In genomic region chr11:72203440-72203839, GRCm38 (mm10) we compare ENCODE assay signal across 20 mouse cellular contexts. TPM values are rescaled to one million over a fixed set of nuclear protein-coding genes. Genes with fewer than 3 reads are reported as not detected.
A peak's percentile ranks its signal among the peaks of the same experiment; 100 is the strongest.
DNase-seq lines count a peak whose midpoint lies in the region; ATAC-seq and TF ChIP-seq lines count a peak whose summit lies in the region.
"Had no signal": no experiment of that assay in that cellular context is flagged by ENCODE, and none has a peak within 500 bp of the region (broad histone marks: within the 10 kb centered on the region; RNA-seq: fewer than 3 reads in every experiment).

No protein-coding gene starts in this region.

- WGBS in midbrain, embryonic 10.5 days = 81% methylated on average over 1 of the region's 1 CpGs
- WGBS in midbrain, embryonic 13.5 days = 45% methylated on average over 1 of the region's 1 CpGs
- 80% methylated on average over 1 of the region's 1 CpGs for WGBS in heart, adult 2 months

- peaks cover 54% of the 10 kb centered on the region for H3K4me1 ChIP-seq in midbrain, embryonic 10.5 days
- H3K4me1 ChIP-seq in midbrain, embryonic 13.5 days (replicated peaks) = peaks cover 38% of the 10 kb centered on the region
- H3K4me1 ChIP-seq in heart, adult 2 months (ENCODE audit: control insufficient read depth, insufficient read depth, low read length) = peaks cover 7% of the 10 kb centered on the region

- no peak for ATAC-seq in midbrain, embryonic 13.5 days
- ATAC-seq: forebrain, embryonic 14.5 days; hindbrain, postnatal 0 days had no signal

- H3K9me3 ChIP-seq in midbrain, embryonic 10.5 days (replicated peaks) = no peaks in the 10 kb centered on the region
- H3K9me3 ChIP-seq in midbrain, embryonic 13.5 days = no peaks in the 10 kb centered on the region
- H3K9me3 ChIP-seq: embryonic facial prominence, embryonic 15.5 days; forebrain, embryonic 10.5 days; heart, embryonic 10.5 days; heart, embryonic 15.5 days; hindbrain, embryonic 13.5 days had no signal

- TF ChIP-seq CTCF in heart, adult 2 months (IDR thresholded peaks at IDR 0.05) = no peak

- H3K27ac ChIP-seq in midbrain, embryonic 10.5 days (replicated peaks) = 0 out of 2 replicates have a peak overlapping the region, but pooled peaks have one; percentile 17
- no peak overlapping the region for H3K27ac ChIP-seq in midbrain, embryonic 13.5 days
- H3K27ac ChIP-seq in heart, adult 2 months = no peak overlapping the region
- H3K27ac ChIP-seq: embryonic facial prominence, embryonic 15.5 days; forebrain, embryonic 10.5 days; gastrocnemius, adult 2 months; heart, embryonic 10.5 days; heart, embryonic 15.5 days; hindbrain, embryonic 13.5 days; hindbrain, postnatal 0 days had no signal

- no peaks in the 10 kb centered on the region for H3K27me3 ChIP-seq in midbrain, embryonic 10.5 days (ENCODE audit: low read depth, poor library complexity, severe bottlenecking)
- H3K27me3 ChIP-seq in midbrain, embryonic 13.5 days = no peaks in the 10 kb centered on the region
- H3K27me3 ChIP-seq in heart, adult 2 months (ENCODE audit: control insufficient read depth, insufficient read depth, low read length) = no peaks in the 10 kb centered on the region
- H3K27me3 ChIP-seq: embryonic facial prominence, embryonic 15.5 days; heart, embryonic 15.5 days; hindbrain, embryonic 13.5 days had no signal

- no peak for TF ChIP-seq EP300 in heart, adult 2 months (IDR thresholded peaks at IDR 0.05; ENCODE audit: insufficient read depth, low read depth, low read length)

- peaks cover 8% of the 10 kb centered on the region; the same call in 1 of the 2 replicates for H3K79me2 ChIP-seq in heart, adult 2 months (replicated peaks; ENCODE audit: control insufficient read depth, insufficient read depth, low read length)

- H3K4me2 ChIP-seq in midbrain, embryonic 13.5 days (replicated peaks) = no peak overlapping the region
- H3K4me2 ChIP-seq: embryonic facial prominence, embryonic 15.5 days; heart, embryonic 15.5 days; hindbrain, embryonic 13.5 days had no signal

- no peak overlapping the region for H3K4me3 ChIP-seq in midbrain, embryonic 10.5 days
- H3K4me3 ChIP-seq in midbrain, embryonic 13.5 days (replicated peaks) = no peak overlapping the region
- no peak overlapping the region for H3K4me3 ChIP-seq in heart, adult 2 months
- H3K4me3 ChIP-seq: embryonic facial prominence, embryonic 15.5 days; erythroblast, embryonic 14.5 days; forebrain, embryonic 10.5 days; gastrocnemius, adult 2 months; heart, embryonic 10.5 days; heart, embryonic 15.5 days; hindbrain, embryonic 13.5 days had no signal

- no peak for TF ChIP-seq POLR2A in heart, adult 2 months (IDR thresholded peaks at IDR 0.05; ENCODE audit: insufficient read depth, low read depth, low read length)

- H3K36me3 ChIP-seq in midbrain, embryonic 10.5 days = peaks cover 40% of the 10 kb centered on the region
- H3K36me3 ChIP-seq in midbrain, embryonic 13.5 days = peaks cover 19% of the 10 kb centered on the region
- H3K36me3 ChIP-seq in heart, adult 2 months (ENCODE audit: control insufficient read depth, insufficient read depth, low read length) = no peaks in the 10 kb centered on the region

- intact Hi-C loops in heart, adult 2 months (cut with DNase I) = no loop called here

- peak; percentile 78 to 82 for DNase-seq in cerebellum, postnatal 10 days
- no peak for DNase-seq in cerebellum, adult 9-10 months
- DNase-seq in midbrain, embryonic 10.5 days (ENCODE audit: low spot score) = no peak
- DNase-seq in cerebellum, postnatal 25 days = peak; percentile 52 to 65
- DNase-seq in heart, adult 2 months = no peak
- DNase-seq: adrenal gland, adult 2 months; embryo, embryonic 11 days; gastrocnemius, adult 2 months; gastrocnemius, postnatal 25 days; heart, postnatal 14 days; kidney, adult 11 months had no signal

- no peak overlapping the region for H3K9ac ChIP-seq in midbrain, embryonic 13.5 days (replicated peaks)
- H3K9ac ChIP-seq in heart, adult 2 months (ENCODE audit: low read depth, low read length) = no peak overlapping the region
- H3K9ac ChIP-seq: embryonic facial prominence, embryonic 15.5 days; heart, embryonic 15.5 days had no signal

RNA-seq across cellular contexts. Expression of gene Gm43951, which starts 3.2 kb away (rescaled TPM):
- 0.28 and 0.61 TPM in 2 replicates for polyA plus RNA-seq in midbrain, embryonic 10.5 days (2016; fragmentation: Nextera tagmentation; extraction: Ambion mirVana)
- polyA plus RNA-seq in midbrain, embryonic 13.5 days (2015; fragmentation: Nextera tagmentation; extraction: Ambion mirVana) = 1.6 and 1.9 TPM in 2 replicates
- under 1 TPM; 0.13 to 0.25 TPM for total RNA-seq in heart, adult 2 months (2021)
- polyA plus RNA-seq in heart, adult 2 months (2012; rRNA removed) = 0.14 and 0.18 TPM in 2 replicates

RNA-seq across cellular contexts. Expression of gene 4933427D14Rik, which starts 3.8 kb away (rescaled TPM):
- 19.0 and 20.2 TPM in 2 replicates for polyA plus RNA-seq in midbrain, embryonic 10.5 days (2016; fragmentation: Nextera tagmentation; extraction: Ambion mirVana)
- polyA plus RNA-seq in midbrain, embryonic 13.5 days (2015; fragmentation: Nextera tagmentation; extraction: Ambion mirVana) = 27.9 and 31.0 TPM in 2 replicates
- 1 to 10 TPM; 2.0 to 2.3 TPM for total RNA-seq in heart, adult 2 months (2021)
- polyA plus RNA-seq in heart, adult 2 months (2012; rRNA removed) = 2.0 and 2.8 TPM in 2 replicates

RNA-seq across cellular contexts. Expression of gene Txndc17, which starts 3.9 kb away (rescaled TPM):
- polyA plus RNA-seq in midbrain, embryonic 10.5 days (2016; fragmentation: Nextera tagmentation; extraction: Ambion mirVana) = 166 and 185 TPM in 2 replicates
- polyA plus RNA-seq in midbrain, embryonic 13.5 days (2015; fragmentation: Nextera tagmentation; extraction: Ambion mirVana) = 152 and 160 TPM in 2 replicates
- total RNA-seq in heart, adult 2 months (2021) = 10 to 100 TPM; 39.0 to 43.7 TPM
- polyA plus RNA-seq in heart, adult 2 months (2012; rRNA removed) = 37.6 and 50.9 TPM in 2 replicates

RNA-seq across cellular contexts. Expression of gene Med31, which starts 12.0 kb away (rescaled TPM):
- polyA plus RNA-seq in midbrain, embryonic 10.5 days (2016; fragmentation: Nextera tagmentation; extraction: Ambion mirVana) = 52.4 and 52.7 TPM in 2 replicates
- 66.7 and 72.9 TPM in 2 replicates for polyA plus RNA-seq in midbrain, embryonic 13.5 days (2015; fragmentation: Nextera tagmentation; extraction: Ambion mirVana)
- total RNA-seq in heart, adult 2 months (2021) = 10 to 100 TPM in 1 of 2 experiments, 1 to 10 TPM in 1; 9.6 to 10.9 TPM
- 9.1 and 10.8 TPM in 2 replicates for polyA plus RNA-seq in heart, adult 2 months (2012; rRNA removed)

Comparison
In these comparisons a context has a peak if more than half of its experiments do, and no peak if none do; other contexts are left out.
1. DNase-seq: peak in cerebellum, postnatal 10 days (2 of 2) and cerebellum, postnatal 25 days (2 of 2); none in cerebellum, adult 9-10 months (single experiment), midbrain, embryonic 10.5 days (single experiment) and heart, adult 2 months (0 of 2).